Mouse (Mus musculus): ENCODE measurements around the gene Ticam1.
"Not testable (repeated sequence)": the region's sequence is repeated elsewhere in the genome, so short reads cannot be mapped to it uniquely, and the experiment has no call there.

Ticam1 gene

DNA sequence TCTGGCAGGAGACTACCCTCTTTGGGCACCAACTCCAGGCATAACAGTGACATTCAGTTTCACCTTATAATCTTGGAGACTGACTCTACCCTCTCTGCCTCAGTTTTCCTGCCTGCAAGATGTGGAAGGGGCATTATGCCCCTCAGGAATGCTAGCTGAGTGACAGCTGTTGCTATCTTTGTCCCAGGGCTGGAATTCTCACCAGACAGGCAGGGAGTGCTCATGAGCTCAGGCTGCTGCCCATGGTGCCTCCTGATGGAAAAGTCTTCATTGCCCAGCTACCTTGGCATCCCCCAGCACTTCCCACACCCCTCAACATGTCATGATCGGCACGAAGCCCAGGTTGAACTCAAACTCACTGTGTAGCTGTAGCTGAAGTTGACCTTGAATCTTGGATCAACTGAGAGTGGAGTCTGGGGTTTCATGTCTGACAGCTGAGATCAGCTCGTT lies 13.9 kb downstream of the Ticam1 start:
- DNase-seq: no peak

DNA sequence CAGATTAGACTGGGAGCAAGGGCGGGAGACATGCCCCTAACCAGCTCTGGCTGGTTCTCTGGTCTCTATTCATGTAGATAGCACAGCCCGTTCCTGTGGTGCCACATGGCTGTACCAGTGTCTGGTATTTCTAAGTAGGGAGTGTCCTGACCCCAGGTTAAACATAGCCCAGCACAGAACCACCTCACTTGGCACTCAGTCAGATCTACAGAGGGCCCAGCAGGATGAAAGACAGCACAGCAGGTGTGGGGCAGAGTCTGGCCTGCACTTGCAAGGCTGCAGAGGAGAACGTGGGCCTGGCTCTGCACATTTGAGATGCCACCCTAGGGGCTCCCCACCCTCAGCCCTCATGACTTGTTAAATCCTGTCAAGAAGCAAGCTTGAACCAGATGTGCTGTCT lies 15.4 kb downstream of the Ticam1 start:
- DNase-seq: no peak

DNA sequence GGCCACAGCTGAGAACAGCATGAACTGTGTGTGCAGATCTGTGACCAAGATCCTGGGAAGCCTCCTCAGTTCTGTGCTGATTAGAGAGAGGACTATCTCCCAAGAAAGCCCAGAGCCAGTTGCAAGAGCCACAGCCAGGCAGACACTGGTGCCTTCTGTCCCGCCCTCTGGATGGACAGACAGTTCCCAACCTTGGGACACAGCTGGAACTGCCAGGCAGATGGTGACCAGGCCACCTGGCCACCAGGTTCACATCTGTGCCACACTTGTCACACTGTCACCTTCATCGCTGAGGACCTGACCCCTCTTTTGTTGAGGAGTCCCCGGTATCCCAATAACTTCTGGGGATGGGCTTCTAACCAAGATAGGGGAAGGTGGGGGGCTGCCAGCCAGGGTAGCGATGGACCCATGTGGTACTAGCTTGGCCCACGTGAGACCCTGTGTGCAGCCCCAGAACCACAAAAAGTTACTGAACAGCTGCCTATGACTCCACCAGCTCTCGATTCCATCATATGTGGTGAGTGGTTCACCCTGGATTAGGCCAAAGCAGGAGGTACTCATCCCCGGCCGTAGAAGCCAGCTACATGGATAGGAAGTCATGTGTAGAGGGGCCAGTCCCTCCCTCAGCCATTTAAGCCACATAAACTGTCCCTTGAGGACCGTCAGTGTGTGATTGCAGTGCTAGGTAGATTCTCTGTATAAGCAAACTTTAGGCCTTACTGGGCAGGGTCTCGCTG lies 17.1 kb downstream of the Ticam1 start:
- no peak for DNase-seq

DNA sequence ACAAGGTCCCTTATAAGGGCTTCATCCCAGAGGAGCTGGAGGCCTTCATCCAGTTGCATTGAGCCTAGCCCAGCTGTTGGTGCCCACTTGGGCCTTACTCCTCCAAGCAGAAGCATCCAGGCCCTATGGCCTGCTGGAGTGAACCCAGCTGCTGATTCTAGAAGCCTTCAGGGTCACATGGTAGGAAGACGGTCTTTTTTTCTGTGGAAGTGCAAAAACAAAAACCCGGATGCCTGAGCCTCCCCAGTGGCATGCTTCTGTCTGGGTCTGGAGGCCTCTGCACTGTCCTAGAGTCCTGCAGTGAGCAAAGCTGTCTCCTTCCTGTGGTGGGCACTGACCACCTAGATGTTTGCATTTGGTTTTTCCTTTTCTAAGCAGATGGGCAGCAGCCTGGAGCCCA lies 17.8 kb downstream of the Ticam1 start:
- DNase-seq: not testable (repeated sequence)

DNA sequence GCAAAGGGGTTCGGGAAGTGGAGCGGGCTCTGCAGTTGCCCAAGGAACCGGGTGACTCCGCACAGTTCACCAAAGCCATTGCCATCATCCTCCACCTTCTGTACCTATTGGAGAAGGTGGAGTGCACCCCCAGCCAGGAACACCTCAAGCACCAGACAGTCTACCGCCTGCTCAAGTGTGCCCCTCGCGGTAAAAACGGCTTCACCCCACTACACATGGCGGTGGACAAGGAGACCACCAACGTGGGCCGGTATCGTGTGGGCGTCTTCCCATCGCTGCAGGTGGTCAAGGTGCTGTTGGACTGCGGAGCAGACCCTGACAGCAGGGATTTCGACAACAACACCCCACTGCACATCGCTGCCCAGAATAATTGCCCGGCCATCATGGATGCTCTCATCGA lies 18.3 kb downstream of the Ticam1 start:
- not testable (repeated sequence) for DNase-seq

DNA sequence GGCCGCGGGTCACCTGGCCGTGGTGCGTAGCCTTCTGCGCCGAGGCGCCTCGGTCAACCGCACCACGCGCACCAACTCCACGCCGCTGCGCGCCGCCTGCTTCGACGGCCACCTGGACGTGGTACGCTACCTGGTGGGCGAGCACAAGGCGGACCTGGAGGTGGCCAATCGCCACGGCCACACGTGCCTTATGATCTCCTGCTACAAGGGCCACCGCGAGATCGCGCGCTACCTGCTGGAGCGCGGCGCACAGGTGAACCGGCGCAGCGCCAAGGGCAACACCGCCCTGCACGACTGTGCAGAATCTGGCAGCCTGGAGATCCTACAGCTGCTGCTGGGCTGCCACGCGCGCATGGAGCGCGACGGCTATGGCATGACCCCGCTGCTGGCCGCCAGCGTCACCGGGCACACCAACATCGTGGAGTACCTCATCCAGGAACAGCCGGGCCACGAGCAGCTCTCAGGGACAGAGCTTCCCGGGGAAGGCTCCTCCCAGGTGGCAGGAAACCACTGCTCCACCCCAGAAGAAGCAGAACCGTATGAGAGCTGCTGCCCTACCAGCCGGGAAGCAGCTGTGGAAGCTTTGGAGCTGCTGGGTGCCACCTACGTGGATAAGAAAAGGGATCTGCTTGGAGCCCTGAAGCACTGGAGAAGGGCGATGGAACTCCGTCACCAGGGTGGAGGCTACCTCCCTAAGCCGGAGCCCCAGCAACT lies 19.2 kb downstream of the Ticam1 start:
- DNase-seq: peak; percentile 78

DNA sequence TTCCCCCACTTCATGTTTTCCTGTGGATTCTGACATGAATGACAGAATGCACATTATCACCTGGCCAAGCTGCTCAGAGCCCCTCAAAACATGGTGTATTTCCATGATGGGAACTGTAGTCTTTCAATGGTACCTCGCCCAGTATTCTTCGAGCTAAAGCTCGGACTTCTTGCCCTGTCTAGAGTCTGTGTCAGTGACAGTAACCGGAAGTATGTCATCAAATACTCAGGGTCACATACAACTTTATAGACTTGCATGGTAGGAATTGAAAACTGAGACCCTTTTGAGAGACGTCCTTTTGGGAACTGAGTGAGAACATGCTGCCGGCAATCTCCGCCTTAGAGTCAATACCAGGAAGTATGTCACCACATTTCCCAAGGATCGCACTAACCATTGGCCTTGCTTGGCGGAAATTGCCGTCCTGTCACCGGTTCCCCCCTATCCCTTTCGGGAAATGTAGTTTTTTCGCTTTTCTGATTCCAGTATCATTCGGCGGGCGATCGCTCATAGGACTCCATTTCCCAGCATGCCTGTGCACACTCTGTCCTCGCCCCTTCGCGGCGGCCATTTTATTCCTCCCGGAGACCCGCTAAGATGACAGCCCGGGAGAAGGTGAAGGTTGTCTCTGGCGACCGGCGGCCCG lies 20.2 kb downstream of the Ticam1 start, which contains the start of gene Fem1a:
Fem1a (plus strand) TSS at position 572 of the 643 bp plus-strand sequence.
- peak; percentile 98 for DNase-seq

DNA sequence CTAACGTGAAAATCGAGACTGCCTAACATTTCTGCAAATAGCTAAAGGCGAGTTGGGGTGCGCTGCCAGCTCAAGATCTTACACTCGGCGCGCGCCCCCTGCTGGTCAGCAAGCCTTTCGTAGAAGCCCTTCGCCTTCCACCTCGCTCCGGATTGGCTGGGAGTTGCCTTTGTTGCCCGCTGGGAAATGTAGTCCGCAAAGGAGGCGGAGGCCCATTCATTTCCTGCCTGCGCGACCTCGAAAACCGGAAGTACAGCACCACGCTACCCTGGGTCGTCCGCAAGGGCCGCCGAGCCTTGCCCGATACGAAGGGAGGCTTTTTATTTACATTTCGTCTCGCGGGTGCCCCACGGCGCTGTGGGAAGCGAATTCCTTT lies 20.7 kb downstream of the Ticam1 start:
- DNase-seq: peak; percentile 98

DNA sequence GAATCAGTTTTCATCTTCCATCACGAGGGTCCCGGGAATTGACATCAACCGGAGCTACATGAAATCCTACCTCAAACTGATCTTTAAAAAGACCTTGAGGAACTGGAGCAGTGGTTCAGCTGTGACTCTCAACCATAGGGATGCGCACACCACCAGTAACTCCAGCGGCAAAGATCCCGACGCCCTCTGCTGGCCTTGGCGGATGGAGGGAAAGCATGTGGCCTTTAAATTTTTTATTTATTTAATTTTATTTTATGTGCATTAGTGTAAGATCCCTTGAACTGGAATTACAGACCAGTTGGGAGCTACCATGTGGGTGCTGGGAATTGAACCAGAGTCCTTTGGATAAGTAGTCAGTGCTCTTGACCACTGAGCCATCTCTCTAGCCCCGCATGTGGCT lies 21.2 kb downstream of the Ticam1 start:
- DNase-seq: peak; percentile 82

DNA sequence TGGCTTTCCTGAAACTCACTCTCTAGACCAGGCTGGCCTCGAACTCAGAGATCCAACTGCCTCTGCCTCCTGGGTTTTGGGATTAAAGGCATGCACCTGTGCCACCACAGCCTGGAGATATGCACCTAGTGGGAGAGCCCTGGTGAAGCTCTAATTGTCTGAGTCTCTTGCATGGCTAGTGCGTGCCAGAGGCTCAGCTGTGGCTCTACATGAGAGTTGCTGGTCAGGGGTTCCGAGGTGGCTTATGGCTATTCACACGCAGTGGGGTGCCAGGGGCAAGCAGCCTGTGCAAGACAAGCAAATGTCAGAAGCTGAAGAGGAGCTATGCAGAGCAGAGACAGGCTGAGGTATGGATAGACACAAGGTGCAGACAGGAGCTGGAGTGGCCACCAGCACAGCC lies 21.9 kb downstream of the Ticam1 start:
- peak; percentile 70 for DNase-seq

DNA sequence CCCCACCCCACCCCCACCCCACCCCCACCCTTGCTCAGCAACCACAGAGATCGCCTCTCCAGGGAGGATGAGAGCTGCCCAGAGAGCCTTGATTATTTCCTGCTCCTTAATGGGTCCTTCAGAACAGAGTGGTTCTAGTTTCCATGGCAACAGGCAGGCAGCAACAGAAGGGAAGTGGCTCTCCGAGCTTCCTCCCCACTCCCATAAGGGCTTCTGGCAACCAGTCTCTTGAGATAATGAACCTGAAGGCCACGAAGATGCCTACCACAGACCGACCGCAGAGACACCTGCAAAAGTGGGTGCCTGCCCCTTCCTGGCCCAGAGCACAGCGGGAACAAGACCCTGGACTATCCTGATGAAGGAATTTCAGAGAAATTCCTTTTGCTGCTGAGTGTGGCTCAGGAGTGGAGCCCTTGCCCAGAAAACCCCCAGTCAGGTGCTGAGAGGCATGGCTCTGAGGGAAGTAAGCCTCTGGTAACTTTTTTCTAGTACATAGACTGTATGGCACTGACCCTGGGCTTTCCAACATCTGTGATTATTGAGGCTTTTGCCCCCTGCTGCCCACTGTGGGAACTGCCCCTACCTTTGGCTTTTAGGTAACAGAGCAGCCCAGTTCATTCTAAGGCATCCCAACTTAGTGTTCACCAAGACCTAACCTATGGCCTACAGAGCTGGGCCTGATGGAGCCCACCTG lies 25.3 kb downstream of the Ticam1 start:
- peak; percentile 61 for DNase-seq

DNA sequence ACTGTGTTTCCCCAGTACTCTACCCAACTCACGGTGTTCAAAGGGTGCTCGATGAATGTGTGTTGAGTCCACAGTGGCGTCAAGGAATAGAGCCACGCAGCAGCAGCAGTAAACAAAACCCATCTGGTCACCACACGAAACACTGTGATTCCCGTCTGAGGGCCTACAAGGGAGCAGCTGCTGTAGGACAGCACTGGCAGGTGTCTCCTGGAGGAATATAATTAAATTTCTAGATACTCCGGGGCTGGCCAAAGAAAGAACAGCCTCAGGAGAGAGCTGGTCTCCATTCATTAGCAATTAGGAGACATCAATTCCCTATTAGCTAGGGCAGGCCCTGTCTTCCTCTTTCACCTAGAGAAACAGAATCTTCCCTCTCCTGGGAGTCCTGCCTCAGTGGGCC lies 31.0 kb downstream of the Ticam1 start:
- no peak for DNase-seq

DNA sequence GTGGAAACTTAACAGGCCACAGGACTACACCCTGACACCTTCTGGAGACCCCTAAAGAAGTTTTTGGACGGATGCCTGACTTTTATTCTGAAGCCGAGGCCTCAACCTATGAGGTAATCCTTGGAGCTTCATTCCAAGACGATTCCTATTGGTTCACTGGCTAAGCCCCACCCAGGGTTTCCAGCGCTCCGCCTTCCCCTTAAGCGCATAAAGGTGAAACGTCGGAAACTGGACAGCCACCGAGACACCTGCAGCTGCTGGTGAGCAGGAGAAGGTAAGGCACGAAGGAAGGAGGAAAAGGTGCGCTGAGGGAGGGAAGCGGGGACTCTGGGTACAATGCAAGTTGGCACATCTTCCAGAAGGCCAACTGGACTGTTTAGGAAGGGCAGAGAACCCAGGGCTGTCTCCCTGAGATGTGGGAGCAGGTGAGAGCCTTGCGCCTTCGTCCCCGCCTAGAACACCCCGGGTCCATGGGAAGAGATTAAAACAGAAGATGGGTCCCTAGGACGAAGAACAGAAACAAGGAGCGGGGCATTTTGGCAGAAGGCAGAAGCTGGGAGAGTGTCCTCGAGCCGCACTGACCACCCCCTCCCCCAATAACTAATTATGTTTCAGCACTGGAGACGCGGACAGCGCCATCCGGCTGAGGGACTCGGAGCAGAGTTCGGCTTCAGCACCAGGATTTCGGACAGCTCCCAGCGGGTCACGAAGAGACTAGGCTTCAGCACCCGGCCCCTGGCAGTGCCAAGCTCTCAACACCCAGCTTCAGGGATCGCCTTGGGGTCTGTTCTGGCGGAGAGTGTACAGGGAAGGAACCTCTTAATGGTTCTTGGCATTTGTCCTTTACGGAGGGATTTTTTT lies 34.8 kb downstream of the Ticam1 start:
- peak; percentile 92 for DNase-seq

DNA sequence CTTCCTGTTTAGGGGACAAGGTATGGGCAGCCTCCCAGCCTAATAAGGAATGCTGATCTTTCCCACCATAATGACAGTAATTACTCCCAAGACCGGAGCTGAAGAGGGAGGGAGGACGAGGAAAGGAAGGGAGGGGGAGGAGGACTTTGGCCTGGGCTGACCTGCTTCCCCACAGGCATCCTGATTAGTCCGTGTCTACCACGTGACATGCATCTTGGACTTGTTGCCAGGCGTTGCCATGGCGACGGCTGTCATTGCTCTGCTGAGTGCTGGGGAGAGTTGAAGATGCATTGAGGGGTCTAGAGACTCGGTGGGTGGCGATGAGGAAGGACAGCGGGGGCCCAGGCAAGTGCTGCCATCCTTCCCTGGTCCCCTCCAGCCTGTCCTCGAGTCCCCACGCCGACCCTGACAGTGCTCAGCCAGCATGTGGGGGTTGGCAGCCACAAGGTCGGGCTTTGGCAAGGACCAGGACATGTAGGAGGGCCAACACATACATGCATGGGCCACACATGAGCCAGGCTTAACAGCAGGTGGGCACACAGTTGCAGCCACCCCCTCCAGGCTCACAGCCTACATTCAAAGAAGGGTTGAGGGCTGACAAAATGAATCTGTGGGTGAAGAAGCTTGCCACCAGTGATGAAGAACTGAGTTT lies 42.6 kb downstream of the Ticam1 start:
- peak; percentile 95 for DNase-seq

DNA sequence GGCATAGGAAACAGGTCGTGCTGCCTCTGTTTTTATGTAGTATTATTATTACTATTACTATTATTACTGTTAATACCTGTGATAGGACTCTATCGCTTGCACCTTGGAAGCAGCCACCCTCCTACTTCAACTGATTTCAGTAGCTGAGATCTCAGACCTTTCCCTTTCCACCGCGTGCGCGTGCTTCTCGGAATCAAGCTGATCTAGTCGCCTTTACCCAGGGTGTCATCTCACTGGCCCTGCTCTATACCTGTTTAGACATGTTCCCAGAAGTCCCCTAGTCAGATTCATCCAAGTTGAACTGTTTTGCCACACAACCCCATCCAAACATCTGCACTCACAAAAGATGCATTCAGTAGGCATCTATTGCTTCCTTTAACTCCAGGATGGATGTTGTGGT lies 43.2 kb downstream of the Ticam1 start:
- no peak for DNase-seq

DNA sequence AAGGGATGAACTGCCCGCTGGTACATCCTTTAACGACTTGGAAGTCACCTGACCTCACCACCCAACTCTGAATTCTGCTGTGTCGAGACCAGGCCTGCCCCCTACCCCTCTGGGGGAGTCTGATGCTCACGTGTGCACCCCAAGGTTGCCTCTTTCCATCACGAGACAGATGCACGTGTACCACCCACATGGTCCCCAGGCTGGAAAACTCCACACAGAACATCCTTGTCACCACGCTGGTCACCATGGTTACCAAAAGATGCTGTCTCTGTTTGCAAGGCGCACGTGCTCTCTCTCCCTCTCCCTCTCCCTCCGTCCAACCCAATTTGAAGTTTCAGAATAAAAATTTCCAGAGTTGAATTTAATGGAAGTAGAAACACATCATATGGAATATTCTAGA lies 46.6 kb downstream of the Ticam1 start:
- DNase-seq: no peak

DNA sequence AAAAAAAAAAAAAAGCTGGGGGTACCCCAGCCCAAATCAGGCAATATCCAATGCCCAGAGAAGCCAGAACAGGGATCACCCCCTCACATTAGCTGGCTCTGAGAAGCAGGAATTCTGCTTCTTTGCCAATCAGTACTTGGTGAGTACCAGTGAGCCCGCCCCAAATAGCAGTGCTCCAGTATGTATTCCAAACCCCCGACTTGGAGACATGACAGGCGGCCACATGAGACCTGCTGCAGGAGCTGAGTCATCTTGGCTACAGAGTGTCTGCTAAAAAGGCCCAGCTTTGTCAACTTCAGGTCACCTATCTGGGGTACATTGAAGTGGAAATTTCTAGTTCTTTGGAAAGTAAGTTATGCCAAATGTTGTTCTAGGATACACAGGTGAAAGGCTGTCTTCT lies 50.0 kb downstream of the Ticam1 start:
- DNase-seq: no peak

DNA sequence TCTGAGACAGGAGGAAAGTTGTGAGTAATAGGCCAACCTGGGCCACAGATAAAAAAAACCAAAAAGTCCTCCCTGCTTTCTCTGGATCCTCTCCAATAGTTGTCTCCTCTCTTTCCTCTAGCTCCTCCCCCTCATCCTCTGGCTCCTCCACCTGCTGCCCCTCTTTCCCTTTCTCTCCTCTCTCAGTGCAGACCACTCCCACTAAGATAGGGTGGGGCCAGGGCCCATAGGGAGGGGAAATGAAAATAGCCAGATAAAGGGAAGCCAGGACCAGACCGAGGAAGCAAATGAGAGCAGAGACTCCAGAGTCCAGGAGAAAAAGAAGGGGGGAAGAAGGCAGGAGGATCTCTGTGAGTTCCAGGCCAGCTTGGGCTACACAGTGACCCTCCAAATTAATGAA lies 51.7 kb downstream of the Ticam1 start:
- no peak for DNase-seq

DNA sequence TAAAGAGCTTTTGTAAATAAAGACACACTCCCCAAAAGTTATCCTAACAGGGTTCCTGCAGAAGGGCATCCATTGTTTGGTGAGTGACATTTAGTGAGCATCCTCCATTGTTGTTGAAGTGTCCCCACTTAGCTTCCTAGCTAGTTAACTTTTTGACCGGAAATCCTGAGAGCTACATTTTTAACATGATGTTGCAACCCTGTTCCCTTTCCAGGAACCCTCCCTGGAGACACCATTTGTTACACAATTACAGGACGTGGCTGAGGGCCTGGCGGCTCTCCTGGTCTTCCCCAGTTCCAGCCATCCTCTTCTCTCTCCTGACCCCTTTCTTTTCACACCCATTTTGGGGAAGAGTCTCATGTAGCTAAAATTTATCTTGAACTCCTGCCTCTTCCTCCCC lies 56.8 kb downstream of the Ticam1 start:
- no peak for DNase-seq

All from cerebellum, adult 9-11 months (tissue).